Mouse (Mus musculus) layer of hippocampus, adult 11-12 months (tissue): ENCODE results near the gene Hhatl.

Experiments
- DNase-seq: peaks from one replicate; pipeline ENCODE4 v3.0.0; 2022; ENCODE audit warnings: low spot score

Hhatl gene

DNA sequence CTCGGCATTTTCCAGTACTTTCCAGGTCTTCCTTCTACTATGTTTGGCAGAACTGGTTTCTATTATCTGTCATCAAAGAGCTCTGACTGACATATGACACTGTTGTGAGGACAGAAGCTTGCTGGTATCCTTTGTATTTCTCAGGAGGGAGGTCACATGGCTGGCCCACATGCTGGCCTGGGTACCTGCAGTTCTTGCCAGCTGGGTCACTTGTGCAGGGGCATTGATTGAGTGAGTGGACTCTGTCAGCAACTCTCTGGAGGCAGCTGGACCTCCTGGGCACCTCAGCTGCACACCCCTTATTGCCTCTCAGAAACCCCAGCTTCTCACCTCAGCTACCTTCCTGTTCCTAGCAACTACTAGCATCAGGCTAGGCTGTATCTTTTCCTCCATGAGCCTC lies 15.2 kb upstream of the Hhatl start:
- no peak for DNase-seq

DNA sequence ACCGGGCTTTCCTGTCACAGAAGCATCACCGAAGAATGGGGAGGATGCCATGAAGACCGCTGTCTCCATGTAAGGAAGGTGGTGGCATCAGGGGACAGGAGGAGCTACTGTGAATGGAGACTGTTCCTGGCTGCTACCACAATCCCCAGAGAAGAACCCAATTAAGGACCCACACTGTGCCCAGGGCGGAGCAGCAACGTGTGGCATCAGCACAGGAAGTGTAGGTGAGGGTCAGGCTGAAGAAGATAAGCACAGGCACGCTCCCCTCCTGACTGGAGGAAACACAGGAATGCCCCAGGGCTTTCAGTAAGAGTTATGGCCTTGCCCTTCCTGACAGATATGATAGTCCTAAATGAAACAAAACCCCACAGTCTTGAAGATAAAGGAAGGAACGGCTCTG lies 10.4 kb upstream of the Hhatl start:
- no peak for DNase-seq

DNA sequence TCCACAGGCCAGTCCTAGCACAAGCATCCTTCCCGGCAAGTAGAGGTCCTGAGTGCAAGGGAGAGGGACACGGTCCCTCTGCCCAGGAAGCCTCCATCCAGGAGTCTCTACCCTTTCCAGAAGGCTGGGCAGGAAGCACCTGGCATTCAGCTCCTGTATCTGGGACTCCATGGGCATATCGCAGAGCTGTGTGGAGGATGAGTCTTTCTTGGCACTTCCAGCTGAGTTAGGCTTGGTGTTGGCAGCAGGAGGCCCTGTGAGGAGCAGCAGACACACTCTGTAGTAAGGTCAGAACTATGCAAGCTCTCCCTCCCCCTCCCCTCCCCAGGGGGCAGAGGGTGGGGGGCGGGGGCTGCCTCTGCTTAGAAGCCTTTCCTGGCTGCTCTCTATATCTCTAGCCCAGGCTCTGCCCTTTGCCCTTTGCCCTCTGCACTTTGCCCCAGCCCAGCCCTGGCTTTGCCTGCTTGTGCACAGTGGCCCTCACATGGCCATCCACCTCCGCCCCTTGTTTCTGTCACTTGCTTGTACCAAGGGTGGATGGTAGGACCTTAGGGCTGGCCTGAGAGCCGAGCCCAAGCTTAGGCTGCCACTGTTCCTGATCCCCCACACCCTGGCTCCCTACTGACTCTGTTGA lies 6.7 kb upstream of the Hhatl start:
- DNase-seq: no peak

DNA sequence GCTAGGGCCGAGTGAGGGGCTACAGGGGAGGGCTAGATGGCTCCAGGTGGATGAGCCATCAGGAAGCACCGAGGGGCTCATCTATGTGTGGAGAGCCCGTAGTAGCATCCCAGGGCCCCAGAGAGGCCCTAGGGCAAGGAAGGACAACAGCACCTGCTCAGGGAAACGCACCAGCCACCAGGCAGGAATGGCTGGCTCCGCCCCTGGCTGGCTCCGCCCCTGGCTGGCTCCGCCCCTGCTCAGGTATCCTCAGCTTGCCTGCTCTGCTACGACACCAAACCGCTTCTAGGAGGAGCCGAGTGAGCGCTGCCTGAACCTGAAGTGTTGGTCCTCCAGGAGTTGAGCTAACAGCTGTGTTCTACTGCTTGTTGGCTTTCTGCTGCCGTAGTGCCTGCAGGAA lies 5.4 kb upstream of the Hhatl start:
- no peak for DNase-seq

DNA sequence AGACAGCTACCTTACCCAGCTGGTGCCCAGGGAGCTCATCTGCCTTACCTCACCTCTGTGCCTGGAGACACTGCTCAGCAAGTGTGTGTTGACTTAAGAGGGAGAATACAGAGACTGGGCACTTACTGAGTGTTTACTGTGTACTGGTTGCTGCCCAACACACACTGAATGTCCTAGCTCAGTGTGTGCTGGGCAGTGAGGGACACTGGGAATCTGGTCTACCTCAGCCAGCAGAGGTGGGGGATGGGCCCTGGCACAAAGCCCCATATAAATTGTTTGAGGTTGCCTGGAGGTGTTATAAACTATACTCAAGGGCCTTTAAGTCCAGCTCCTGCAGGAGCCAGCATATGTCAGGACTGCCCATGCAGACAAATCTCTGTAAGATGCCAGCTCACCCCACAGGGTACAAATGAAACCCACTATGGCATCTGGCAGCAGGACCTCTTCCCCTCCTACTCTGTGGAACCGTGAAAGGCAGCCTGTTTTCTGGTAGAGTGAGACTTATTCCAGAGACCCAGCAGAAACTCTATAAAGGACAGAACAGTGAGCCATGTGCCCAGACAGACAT lies 2.7 kb upstream of the Hhatl start:
- no peak for DNase-seq

DNA sequence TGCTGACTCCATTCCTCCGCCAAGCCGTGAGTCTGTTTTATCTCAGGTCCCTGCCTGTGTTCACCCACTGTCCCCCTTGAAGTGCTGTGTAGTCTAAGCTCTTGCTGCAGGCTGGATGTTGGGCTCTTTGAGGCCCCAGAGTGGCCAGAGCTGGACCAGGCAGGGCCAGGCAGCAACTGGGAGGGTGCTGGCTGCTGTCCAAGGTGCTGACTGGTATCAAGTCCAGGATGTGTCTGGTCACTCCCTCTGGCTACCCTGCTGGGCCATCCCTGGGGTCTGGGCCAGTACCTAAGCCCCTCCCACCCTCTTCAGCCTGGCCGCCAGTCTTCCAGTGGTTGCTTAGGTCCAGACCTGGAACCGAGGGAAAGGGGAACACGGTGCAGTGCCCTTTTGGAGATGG lies 1.1 kb downstream of the Hhatl start:
- peak; percentile 78 for DNase-seq

DNA sequence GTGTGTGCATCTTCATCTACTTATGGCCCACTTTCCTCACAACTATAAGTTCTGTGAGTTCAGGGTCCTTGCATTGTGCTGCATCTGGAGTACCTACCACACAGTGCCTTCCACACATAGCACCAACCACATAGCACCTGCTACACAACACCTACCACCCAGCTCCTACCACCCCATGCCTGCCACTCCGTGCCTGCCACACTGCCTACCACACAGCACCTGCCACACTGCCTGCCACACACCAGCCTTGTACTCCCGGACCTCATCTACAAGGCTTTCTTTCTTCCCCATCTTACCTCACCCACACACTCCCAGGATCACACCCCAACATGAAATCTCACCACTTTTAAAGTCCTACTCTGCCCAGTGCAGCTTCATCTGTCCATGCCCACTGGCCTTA lies 5.9 kb downstream of the Hhatl start:
- DNase-seq: no peak

DNA sequence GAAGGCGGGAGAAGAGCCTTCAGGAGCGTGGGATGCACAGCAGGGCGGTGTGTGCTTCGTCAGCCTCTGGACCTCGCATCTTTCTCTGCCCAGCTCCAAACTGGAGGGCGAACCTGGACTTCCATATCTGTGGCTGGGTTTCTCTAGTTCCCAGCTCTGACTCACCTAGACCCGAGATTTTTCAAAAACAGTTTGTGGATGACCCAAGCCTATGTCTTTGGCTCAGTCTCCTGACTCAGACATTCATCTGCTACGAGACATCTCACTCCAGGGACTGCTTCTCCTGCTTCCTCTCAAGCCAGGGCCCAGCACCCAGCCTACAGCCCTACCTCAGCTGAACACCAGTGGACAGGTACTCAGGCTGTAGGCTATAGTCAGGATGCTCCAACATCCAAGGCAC lies 7.0 kb downstream of the Hhatl start:
- no peak for DNase-seq

DNA sequence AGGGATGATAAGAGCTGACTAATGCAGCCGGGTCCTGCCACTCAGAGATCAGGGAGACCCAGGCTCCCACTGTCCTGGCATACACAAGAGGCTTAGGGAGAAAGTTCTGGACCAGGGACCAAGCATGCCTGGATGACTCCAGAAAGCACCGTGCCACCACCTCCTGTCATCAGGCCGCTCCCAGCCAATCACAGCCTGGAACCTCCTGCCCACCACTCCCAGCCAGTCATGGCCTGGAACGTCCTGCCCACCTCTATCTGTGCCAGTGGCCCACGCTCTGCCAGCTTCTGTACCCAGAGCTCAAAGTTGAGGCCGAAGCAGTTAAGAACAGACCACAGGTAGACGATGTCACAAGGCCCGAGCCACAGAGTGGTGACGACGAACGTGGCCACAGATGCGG lies 7.5 kb downstream of the Hhatl start:
- DNase-seq: no peak

DNA sequence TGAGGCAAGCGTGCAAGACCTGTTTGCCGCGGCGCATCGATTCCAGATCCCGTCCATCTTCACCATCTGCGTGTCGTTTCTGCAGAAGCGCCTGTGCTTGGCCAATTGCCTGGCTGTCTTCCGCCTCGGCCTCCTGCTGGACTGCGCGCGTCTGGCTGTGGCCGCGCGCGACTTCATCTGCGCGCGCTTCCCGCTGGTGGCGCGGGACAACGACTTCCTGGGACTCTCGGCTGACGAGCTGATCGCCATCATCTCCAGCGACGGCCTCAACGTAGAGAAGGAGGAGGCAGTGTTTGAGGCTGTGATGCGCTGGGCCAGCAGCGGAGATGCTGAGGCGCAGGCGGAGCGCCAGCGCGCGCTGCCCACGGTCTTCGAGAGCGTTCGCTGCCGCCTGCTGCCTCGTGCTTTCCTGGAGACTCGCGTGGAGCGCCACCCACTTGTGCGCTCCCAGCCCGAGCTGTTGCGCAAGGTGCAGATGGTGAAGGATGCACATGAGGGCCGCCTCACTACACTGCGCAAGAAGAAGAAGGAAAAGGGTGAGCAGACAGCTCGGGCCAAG lies 14.2 kb downstream of the Hhatl start:
- DNase-seq: peak; percentile 87

DNA sequence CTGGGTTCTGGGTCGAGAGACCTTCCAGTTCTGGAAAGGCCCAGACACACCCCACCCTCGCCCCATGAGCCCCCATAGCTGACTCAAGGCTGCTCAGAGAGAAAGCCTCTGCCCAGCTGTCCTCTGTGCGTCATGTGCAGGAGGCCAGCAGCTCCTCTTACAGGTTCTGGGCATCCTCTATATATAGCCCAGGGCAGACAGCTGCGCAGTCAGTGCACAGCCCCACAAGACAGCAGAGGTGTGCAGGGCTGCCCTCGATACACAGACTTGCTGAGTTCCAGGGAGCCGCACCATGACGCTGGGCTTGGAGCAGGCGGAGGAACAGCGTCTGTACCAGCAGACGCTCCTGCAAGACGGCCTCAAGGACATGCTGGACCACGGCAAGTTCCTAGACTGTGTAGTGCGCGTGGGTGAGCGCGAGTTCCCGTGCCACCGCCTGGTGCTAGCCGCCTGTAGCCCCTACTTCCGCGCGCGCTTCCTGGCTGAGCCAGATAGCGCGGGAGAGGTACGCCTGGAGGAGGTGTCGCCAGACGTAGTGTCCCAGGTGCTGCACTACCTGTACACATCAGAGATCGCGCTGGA lies 14.7 kb downstream of the Hhatl start, which contains the start of gene Klhl40:
Klhl40 (plus strand) TSS at position 124 of the 582 bp plus-strand sequence.
- DNase-seq: peak; percentile 56

DNA sequence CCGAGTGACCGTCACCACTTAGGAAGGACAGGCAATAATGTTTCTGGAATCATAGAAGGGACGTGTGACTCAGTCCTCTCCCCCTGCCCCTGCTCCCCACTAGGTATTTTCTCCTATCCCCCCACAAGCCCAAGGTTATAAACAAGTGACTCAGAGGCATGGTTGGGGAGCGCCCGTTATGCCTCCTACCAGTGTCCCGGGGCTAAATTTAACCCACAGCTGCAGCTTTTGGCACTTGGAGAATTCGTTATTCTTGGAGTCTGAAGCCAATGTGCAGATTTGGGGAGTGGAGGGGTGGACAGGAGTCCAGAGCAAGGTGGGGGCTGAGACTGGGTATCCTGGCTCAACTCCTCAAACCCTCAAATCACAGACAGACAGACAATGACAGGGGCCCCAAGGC lies 15.8 kb downstream of the Hhatl start:
- DNase-seq: no peak

DNA sequence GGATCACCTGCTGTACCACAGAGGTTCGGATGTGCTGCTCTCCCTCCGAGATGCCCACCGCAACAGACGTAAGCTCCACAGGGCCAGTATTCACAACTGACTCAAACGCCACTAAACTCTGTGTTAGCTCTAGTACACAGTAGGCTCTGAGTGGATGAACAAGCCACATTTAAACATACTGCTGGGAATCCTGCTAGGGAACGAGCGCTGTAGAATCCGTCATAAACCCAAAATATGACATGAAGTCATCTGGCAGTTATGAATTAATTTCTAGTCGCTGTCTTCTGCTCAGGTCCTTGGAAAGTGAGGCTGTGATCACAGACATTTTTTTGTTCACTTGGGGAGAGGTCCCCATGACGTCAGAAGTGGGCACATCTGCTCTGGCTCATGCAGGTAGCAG lies 16.4 kb downstream of the Hhatl start:
- DNase-seq: no peak

DNA sequence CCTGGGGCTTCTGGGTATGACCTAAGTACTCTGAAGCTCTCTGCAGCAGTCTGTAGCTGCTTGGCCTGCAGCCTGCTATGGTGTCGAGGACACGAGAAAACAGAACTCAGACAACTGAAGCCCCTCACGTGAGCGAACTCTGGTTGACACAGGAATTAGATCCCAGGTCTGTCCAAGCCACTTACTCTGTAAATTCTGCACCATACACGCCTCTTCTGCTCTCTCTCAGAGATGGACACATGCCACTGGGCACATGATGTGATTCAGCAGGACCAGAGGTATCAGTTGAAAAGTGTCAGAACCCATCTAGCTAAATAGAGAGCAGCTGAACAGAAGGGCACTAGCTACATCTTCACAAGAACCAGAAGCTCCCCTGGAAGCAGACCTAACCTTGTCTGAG lies 19.9 kb downstream of the Hhatl start:
- no peak for DNase-seq

DNA sequence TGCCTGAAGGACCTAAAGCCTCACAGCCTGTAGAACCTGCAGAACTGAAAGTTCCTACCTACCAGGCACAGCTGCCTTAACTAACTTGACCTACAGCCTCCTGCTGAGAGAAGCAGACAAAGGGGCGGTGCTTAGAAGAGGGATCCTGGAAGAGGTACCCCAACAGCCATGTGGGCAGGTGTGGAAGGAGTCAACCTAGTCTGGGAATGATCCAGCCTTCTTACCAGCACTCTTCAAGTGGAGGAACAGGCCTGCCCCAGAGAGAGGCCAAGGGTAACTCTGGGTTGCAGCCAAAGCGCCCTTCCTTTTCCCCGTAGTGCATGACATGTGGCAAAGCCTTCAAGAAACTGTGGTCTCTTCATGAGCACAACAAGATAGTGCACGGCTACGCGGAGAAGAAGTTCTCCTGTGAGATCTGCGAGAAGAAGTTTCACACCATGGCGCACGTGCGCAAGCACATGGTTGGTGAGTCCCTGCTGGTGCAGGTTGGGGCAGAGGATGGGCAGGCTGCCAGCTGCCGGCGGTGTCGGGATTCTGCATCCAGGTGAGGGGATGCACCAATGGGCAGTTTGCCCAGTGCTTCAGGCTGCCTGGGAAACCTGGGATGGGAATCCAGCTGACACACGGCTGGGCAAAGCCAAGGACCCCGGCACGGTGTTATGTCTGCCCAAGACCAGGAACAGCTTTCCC lies 27.0 kb downstream of the Hhatl start:
- DNase-seq: no peak

DNA sequence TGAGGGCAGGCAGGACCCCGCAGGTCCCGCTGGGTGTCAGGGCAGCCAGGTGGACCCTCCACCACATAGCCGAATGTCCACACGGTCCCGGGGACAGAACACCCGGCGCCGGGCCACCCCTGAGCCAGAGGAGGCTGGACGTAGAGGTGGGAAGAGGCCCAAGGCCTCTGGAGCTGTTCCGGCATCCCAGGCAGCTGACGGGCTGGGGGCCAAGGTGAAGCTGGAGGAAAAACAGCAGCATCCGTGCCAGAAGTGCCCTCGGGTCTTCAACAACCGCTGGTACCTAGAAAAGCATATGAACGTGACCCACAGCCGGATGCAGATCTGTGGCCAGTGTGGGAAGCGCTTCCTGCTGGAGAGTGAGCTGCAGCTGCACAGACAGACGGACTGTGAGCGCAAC lies 28.6 kb downstream of the Hhatl start:
- peak; percentile 49 for DNase-seq

DNA sequence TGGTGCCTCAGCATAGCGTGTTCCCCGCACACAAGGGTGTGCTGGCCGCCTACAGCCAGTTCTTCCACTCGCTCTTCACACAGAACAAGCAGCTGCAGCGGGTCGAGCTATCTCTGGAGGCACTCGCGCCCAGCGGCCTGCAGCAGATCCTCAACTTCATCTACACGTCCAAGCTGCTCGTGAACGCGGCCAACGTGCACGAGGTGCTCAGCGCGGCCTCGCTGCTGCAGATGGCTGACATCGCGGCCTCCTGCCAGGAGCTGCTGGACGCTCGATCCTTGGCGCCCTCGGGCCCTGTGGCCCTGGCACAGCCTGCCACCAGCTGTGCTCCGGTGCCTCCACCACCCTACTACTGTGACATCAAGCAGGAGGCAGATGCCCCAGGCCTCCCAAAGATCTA lies 29.5 kb downstream of the Hhatl start:
- no peak for DNase-seq

DNA sequence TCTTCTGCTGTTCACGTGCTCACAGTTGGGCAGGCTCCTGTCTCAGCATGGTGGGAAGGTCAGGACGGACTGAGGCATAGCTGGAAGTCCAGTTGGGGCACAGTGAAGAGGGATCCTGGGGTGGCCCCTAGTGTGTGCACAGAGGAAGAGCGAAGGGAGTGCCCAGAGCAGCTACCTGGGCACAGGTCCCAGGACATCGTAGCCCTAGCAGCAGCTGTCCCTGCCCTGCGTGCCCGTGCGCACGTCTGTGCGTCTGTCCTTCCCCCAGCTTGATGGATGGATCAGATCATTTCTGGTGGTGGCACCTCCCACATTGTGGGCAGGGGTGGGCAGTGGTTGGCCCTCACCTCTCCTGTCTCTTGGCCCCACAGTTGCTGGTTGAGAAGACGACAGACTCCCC lies 30.1 kb downstream of the Hhatl start:
- no peak for DNase-seq

DNA sequence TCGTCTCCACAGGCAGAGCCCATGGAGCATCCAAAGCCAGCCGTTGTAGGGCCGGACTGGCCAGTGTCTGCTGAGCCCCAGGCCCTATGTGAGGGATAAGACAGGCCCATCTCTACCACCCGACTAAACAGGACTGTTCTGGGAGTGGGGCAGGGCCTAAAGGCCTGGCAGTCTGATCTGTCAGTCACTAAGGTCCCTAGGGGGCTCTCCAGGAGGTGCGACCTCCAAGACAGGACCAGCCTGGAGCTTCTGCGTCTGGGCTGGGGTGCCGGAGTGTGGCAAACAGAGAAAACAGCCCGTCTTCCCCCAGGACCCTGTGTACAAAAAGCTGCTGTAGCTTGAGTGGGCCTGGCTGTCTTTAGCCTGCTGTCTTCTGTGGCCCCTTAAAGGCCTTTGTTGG lies 30.5 kb downstream of the Hhatl start:
- no peak for DNase-seq

DNA sequence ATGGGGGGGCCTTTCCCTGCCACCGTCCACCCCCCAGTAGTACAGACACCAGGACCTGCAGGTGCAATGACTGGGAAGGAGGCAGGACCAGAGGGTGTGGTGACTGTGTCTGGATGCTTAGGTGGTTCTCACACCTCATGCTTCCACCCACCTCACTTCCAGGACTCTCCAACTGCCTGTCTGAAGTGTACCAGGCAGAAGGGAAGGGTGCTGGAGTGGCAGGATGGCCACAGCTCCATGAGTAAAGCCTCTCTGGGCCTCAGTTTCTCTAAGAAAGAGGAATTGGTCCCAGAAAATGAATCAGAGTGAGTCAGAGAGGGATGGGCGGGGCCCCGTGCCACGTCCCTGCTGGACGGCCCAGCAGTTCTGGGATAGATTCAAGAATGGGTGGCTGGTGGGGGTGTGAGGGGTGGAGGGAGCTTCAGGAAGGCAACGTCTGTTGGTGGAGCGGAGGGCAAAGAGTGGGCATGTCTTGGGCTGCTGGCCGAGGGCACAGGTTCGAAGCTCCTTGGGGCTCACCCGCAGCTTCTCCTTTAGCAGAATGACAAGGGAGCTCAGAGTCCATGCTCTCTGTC lies 31.1 kb downstream of the Hhatl start:
- DNase-seq: no peak

DNA sequence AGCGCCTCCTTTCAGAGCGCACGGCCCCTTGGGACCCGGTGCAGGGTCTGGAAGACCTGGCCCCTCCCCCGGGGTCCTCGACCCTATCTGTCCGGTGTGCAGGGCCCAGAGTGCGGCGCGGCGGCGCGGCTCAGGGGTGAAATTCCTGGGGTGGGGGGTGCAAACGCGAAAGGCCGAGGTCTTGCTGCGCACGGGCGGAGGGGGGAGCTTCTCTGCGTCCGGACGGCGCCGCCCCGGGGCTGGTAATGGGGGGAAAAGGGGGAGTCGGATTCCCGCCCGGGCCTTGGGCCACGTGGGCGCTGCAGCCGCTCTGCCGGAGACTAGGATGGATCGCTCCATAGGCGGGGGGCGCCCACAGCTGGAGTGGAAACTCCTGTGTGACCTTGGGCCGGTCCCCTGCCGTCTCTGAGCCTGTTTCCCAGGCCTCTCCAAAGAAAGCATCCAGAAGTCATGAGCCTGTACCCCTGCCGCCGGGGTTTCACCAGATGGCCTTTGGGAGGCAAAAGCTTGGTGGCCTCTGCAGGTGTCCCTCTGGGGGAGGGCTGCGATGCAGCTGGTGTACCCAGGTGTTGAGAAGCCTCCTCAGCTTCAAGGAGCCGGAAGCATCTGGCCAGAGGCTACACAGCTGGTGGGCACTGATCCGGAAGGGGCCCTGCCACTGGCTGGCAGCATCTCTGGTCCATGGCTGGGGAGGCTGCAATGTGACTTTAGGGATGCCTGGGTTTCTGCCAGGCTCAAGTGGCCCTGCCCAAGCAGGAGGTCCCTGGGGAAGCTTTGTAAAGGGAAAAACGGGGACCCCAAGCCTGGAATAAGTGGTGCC lies 31.8 kb downstream of the Hhatl start:
- DNase-seq: peak; percentile 63
